Mouse (Mus musculus) G1E-ER4 (cell line): ENCODE data around the gene Gm26661. TPM values are rescaled to one million over a fixed set of nuclear protein-coding genes. Genes with fewer than 3 reads are reported as not detected.

Experiments used
- GATA1 ChIP-seq: IDR thresholded peaks from one replicate; pipeline ENCODE4 v1.8.0; 2012; ENCODE audit warnings: low read length, inconsistent platforms
- polyA plus RNA-seq: library from polyadenylated mRNA; stranded (reverse); fragments of >175 nt; gene quantifications from 2 replicates; pipeline ENCODE4 v1.2.3, GENCODE M21; 2012

Gm26661 gene
- polyA plus RNA-seq: not detected in 2 replicates

- TF ChIP-seq GATA1: no peak
Measured at GRCm38 (mm10) chr14:7791532-7792159, at the start of gene Gm26661. TSS of gene Gm26661 (plus strand) at chr14:7791587.

- TF ChIP-seq GATA1: no peak
Measured at GRCm38 (mm10) chr14:7748944-7749763, 42.2 kb upstream of the Gm26661 start.

GRCm38 (mm10) chr14:7749764-7750089 is 41.7 kb upstream of the Gm26661 start:
- no peak for TF ChIP-seq GATA1

- no peak for TF ChIP-seq GATA1
Measured at GRCm38 (mm10) chr14:7765569-7766314, 25.6 kb upstream of the Gm26661 start.

- TF ChIP-seq GATA1: no peak
Measured at GRCm38 (mm10) chr14:7773714-7774389, 17.5 kb upstream of the Gm26661 start.

GRCm38 (mm10) chr14:7786073-7786472 is 5.3 kb upstream of the Gm26661 start:
- no peak for TF ChIP-seq GATA1

- no peak for TF ChIP-seq GATA1
Measured at GRCm38 (mm10) chr14:7789266-7790030, 1.9 kb upstream of the Gm26661 start.

- TF ChIP-seq GATA1: no peak
Measured at GRCm38 (mm10) chr14:7791061-7791531, 291 bp upstream of the Gm26661 start.

GRCm38 (mm10) chr14:7795961-7796360 is 4.6 kb downstream of the Gm26661 start:
- no peak for TF ChIP-seq GATA1

GRCm38 (mm10) chr14:7800611-7801010 is 9.2 kb downstream of the Gm26661 start:
- TF ChIP-seq GATA1: no peak

- no peak for TF ChIP-seq GATA1
Measured at GRCm38 (mm10) chr14:7801831-7802230, 10.4 kb downstream of the Gm26661 start.

GRCm38 (mm10) chr14:7803874-7804557 is 12.6 kb downstream of the Gm26661 start:
- TF ChIP-seq GATA1: no peak

- TF ChIP-seq GATA1: no peak
Measured at GRCm38 (mm10) chr14:7804558-7804905, 13.1 kb downstream of the Gm26661 start.

GRCm38 (mm10) chr14:7807711-7808110 is 16.3 kb downstream of the Gm26661 start:
- no peak for TF ChIP-seq GATA1
